Mouse (Mus musculus) stomach, postnatal 0 days (tissue): ENCODE measurements at regions not wholly inside any gene's neighbourhood (a gene's known extent, or its start where the extent isn't known, plus 50 kb on each side); places are given as distances from the start of the nearest gene placed in this dataset.
A peak's percentile ranks its signal among the peaks of the same experiment; 100 is the strongest.

Source experiments
- ATAC-seq: fragments of 200-750 bp; cut with Nextera tagmentation; 2 replicates; pipeline ENCODE4 v1.8.0; 2017; ENCODE audit not compliant: low FRiP score, low TSS enrichment
- DNase-seq: peaks from one replicate; pipeline ENCODE4 v3.0.0-alpha.2; 2016; ENCODE audit warnings: low spot score
- H3K27ac ChIP-seq: fragments of 300-500 bp; sonication (generic); replicated peaks from 2 replicates; pipeline ENCODE4 v1.5.1; 2014; ENCODE audit warnings: mild to moderate bottlenecking, control low read depth
- H3K27me3 ChIP-seq: fragments of 300-500 bp; sonication (generic); 2 replicates; pipeline ENCODE4 v1.6.1; 2014; ENCODE audit warnings: low read length; ENCODE audit not compliant: control insufficient read depth, insufficient read depth
- H3K36me3 ChIP-seq: fragments of 300-500 bp; sonication (generic); 2 replicates; pipeline ENCODE4 v1.6.1; 2014; ENCODE audit warnings: low read length, mixed read lengths; ENCODE audit not compliant: control insufficient read depth, insufficient read depth
- H3K4me1 ChIP-seq: fragments of 300-500 bp; sonication (generic); replicated peaks from 2 replicates; pipeline ENCODE4 v1.6.1; 2014; ENCODE audit warnings: antibody characterized with exemption; ENCODE audit not compliant: control insufficient read depth, insufficient read depth
- H3K4me2 ChIP-seq: fragments of 300-500 bp; sonication (generic); replicated peaks from 2 replicates; pipeline ENCODE4 v1.6.1; 2014; ENCODE audit warnings: low read depth, mild to moderate bottlenecking, control low read depth, moderate library complexity
- H3K4me3 ChIP-seq: fragments of 300-500 bp; sonication (generic); 2 replicates; pipeline ENCODE4 v1.5.1; 2014; ENCODE audit warnings: low read depth, low read length, control low read depth
- H3K9ac ChIP-seq: fragments of 300-500 bp; sonication (generic); 2 replicates; pipeline ENCODE4 v1.6.1; 2014; ENCODE audit warnings: mild to moderate bottlenecking, low read length, control low read depth, mixed read lengths
- H3K9me3 ChIP-seq: fragments of 300-500 bp; sonication (generic); 2 replicates; pipeline ENCODE4 v1.6.1; 2016; ENCODE audit warnings: low read length; ENCODE audit not compliant: control insufficient read depth
- CTCF ChIP-seq: IDR thresholded peaks from 2 replicates; pipeline ENCODE4 v1.5.1; 2016; ENCODE audit warnings: antibody characterized with exemption, low read depth, mild to moderate bottlenecking, moderate library complexity
- EP300 ChIP-seq: optimal IDR thresholded peaks from 2 replicates; pipeline ENCODE3; 2016; ENCODE audit warnings: antibody characterized with exemption
- WGBS: fragments of 180-500 bp; shearing (Covaris S2); extraction: QIAGEN DNeasy Blood & Tissue Kit; methylation state at CpG from one replicate; pipeline ENCODE4 v1.1.7; 2014; 5-methylcytosine and 5-hydroxymethylcytosine counted together

- Histone ChIP-seq H3K4me1 (no peaks in the 10 kb centered on the region), H3K9ac (no peak overlapping the region), H3K4me2 (no peak overlapping the region), H3K9me3 (no peaks in the 10 kb centered on the region), H3K27ac (no peak overlapping the region), H3K36me3 (no peaks in the 10 kb centered on the region), H3K4me3 (no peak overlapping the region), H3K27me3 (no peaks in the 10 kb centered on the region)
- WGBS, result 69% methylated on average over 1 of the region's 1 CpGs
- DNase-seq (no peak), ATAC-seq (no peak)
- TF ChIP-seq CTCF, result no peak
- TF ChIP-seq EP300, result no peak
Measured at GRCm38 (mm10) chr2:55817273-55817672, 381.5 kb downstream of the Kcnj3 start.

- DNase-seq (no peak), ATAC-seq (no peak)
- H3K9me3 ChIP-seq, result no peaks in the 10 kb centered on the region
- H3K4me3 ChIP-seq, result no peak overlapping the region
- no peaks in the 10 kb centered on the region for H3K4me1 ChIP-seq
- no peak overlapping the region for H3K4me2 ChIP-seq
- WGBS, result 41% methylated on average over 7 of the region's 7 CpGs
- TF ChIP-seq CTCF, result no peak
- no peak for TF ChIP-seq EP300
- no peaks in the 10 kb centered on the region for H3K27me3 ChIP-seq
- no peaks in the 10 kb centered on the region for H3K36me3 ChIP-seq
- H3K9ac ChIP-seq, result no peak overlapping the region
- H3K27ac ChIP-seq, result no peak overlapping the region
Measured at GRCm38 (mm10) chr2:55818220-55818619, 382.4 kb downstream of the Kcnj3 start.

GRCm38 (mm10) chr2:55822726-55823125, 387.0 kb downstream of the Kcnj3 start:
- no peaks in the 10 kb centered on the region for H3K27me3 ChIP-seq
- no peak for ATAC-seq

GRCm38 (mm10) chr2:55841521-55841920, 405.8 kb downstream of the Kcnj3 start:
- H3K27me3 ChIP-seq, result no peaks in the 10 kb centered on the region
- no peak for ATAC-seq
- H3K27ac ChIP-seq, result no peak overlapping the region
- H3K36me3 ChIP-seq, result no peaks in the 10 kb centered on the region
- no peaks in the 10 kb centered on the region for H3K9me3 ChIP-seq
- no peak overlapping the region for H3K4me3 ChIP-seq
- no peak for DNase-seq
- no peak overlapping the region for H3K4me2 ChIP-seq
- TF ChIP-seq CTCF (peak; percentile 55), EP300 (no peak)
- H3K4me1 ChIP-seq, result no peaks in the 10 kb centered on the region
- H3K9ac ChIP-seq, result no peak overlapping the region
- WGBS, result 53% methylated on average over 1 of the region's 1 CpGs

More at GRCm38 (mm10) chr2:55822726-55823125, 387.0 kb downstream of the Kcnj3 start:
- no peaks in the 10 kb centered on the region for H3K36me3 ChIP-seq
- no peak overlapping the region for H3K27ac ChIP-seq
- no peak for DNase-seq
- TF ChIP-seq CTCF (no peak), EP300 (no peak)
- no peak overlapping the region for H3K4me3 ChIP-seq
- no peaks in the 10 kb centered on the region for H3K9me3 ChIP-seq
- H3K9ac ChIP-seq, result no peak overlapping the region
- no peak overlapping the region for H3K4me2 ChIP-seq
- no peaks in the 10 kb centered on the region for H3K4me1 ChIP-seq

- Histone ChIP-seq H3K4me3 (no peak overlapping the region), H3K9ac (no peak overlapping the region), H3K27me3 (no peaks in the 10 kb centered on the region), H3K4me1 (no peaks in the 10 kb centered on the region), H3K36me3 (no peaks in the 10 kb centered on the region), H3K27ac (no peak overlapping the region), H3K9me3 (no peaks in the 10 kb centered on the region), H3K4me2 (no peak overlapping the region)
- TF ChIP-seq CTCF, result no peak
- no peak for TF ChIP-seq EP300
- DNase-seq (no peak), ATAC-seq (peak; percentile 51; the same call in 1 of the 2 replicates)
- 27% methylated on average over 3 of the region's 3 CpGs for WGBS
Measured at GRCm38 (mm10) chr2:55846832-55847382, 411.1 kb downstream of the Kcnj3 start.

- no peaks in the 10 kb centered on the region for H3K27me3 ChIP-seq
- H3K36me3 ChIP-seq, result no peaks in the 10 kb centered on the region
Measured at GRCm38 (mm10) chr2:55862479-55862878, 426.7 kb downstream of the Kcnj3 start.

More at GRCm38 (mm10) chr2:55862479-55862878, 426.7 kb downstream of the Kcnj3 start:
- 79% methylated on average over 1 of the region's 1 CpGs for WGBS
- Histone ChIP-seq H3K4me2 (no peak overlapping the region), H3K9me3 (no peaks in the 10 kb centered on the region), H3K4me3 (no peak overlapping the region), H3K4me1 (no peaks in the 10 kb centered on the region), H3K27ac (no peak overlapping the region), H3K9ac (no peak overlapping the region)
- no peak for ATAC-seq
- TF ChIP-seq CTCF, result no peak
- no peak for TF ChIP-seq EP300
- no peak for DNase-seq
